Mouse (Mus musculus) intestine, postnatal 0 days (tissue): ENCODE results near the gene Abca1. TPM values are rescaled to one million over a fixed set of nuclear protein-coding genes. Genes with fewer than 3 reads are reported as not detected.

Experiments used
- ATAC-seq: fragments of 200-750 bp; cut with Nextera tagmentation; 2 replicates; pipeline ENCODE4 v1.8.0; 2017; ENCODE audit warnings: mild to moderate bottlenecking, moderate TSS enrichment, moderate library complexity
- H3K27ac ChIP-seq: fragments of 300-500 bp; sonication (generic); 2 replicates; pipeline ENCODE4 v1.5.1; 2014; ENCODE audit warnings: mild to moderate bottlenecking, low read depth, low read length, moderate library complexity
- H3K27me3 ChIP-seq: fragments of 300-500 bp; sonication (generic); replicated peaks from 2 replicates; pipeline ENCODE4 v1.6.1; 2014; ENCODE audit warnings: low read length, mixed read lengths; ENCODE audit not compliant: control insufficient read depth, insufficient read depth
- H3K36me3 ChIP-seq: fragments of 300-500 bp; sonication (generic); 2 replicates; pipeline ENCODE4 v1.6.1; 2014; ENCODE audit warnings: mild to moderate bottlenecking, moderate library complexity; ENCODE audit not compliant: control insufficient read depth, insufficient read depth
- H3K4me1 ChIP-seq: fragments of 300-500 bp; sonication (generic); replicated peaks from 2 replicates; pipeline ENCODE4 v1.6.1; 2014; ENCODE audit warnings: antibody characterized with exemption, low read length, mixed read lengths; ENCODE audit not compliant: control insufficient read depth, insufficient read depth
- H3K4me2 ChIP-seq: fragments of 300-500 bp; sonication (generic); replicated peaks from 2 replicates; pipeline ENCODE4 v1.6.1; 2014; ENCODE audit warnings: low read depth, mild to moderate bottlenecking, moderate library complexity
- H3K4me3 ChIP-seq: fragments of 300-500 bp; sonication (generic); 2 replicates; pipeline ENCODE4 v1.5.1; 2014; ENCODE audit warnings: low read depth, low read length
- H3K9ac ChIP-seq: fragments of 300-500 bp; sonication (generic); 2 replicates; pipeline ENCODE4 v1.6.1; 2014; ENCODE audit warnings: mild to moderate bottlenecking, low read depth, low read length
- H3K9me3 ChIP-seq: fragments of 300-500 bp; sonication (generic); 2 replicates; pipeline ENCODE4 v1.6.1; 2016; ENCODE audit warnings: mixed run types; ENCODE audit not compliant: control insufficient read depth
- CTCF ChIP-seq: sonication (generic); IDR thresholded peaks from 2 replicates; pipeline ENCODE4 v1.5.1; 2016; ENCODE audit warnings: low read depth, mild to moderate bottlenecking, control low read depth, antibody characterized with exemption, moderate library complexity
- WGBS: fragments of 180-500 bp; shearing (Covaris S2); extraction: QIAGEN DNeasy Blood & Tissue Kit; methylation state at CpG from one replicate; pipeline ENCODE4 v1.1.7; 2014; 5-methylcytosine and 5-hydroxymethylcytosine counted together
- polyA plus RNA-seq: library from polyadenylated mRNA; unstranded; fragments of >200 nt; fragmentation: Nextera tagmentation; extraction: Ambion mirVana; gene quantifications from 2 replicates; pipeline ENCODE4 v1.2.1, GENCODE M21; 2015

Abca1 gene
- polyA plus RNA-seq, 1 experiment from 2014 or later: 1.4 TPM

GRCm38 (mm10) chr4:53129716-53130301 is 29.9 kb downstream of the Abca1 start:
- no peak for TF ChIP-seq CTCF
- no peak for ATAC-seq
- peaks cover 22% of the 10 kb centered on the region for H3K36me3 ChIP-seq
- no peaks in the 10 kb centered on the region for H3K4me1 ChIP-seq
- no peak overlapping the region for H3K27ac ChIP-seq
- H3K9me3 ChIP-seq: no peaks in the 10 kb centered on the region
- no peak overlapping the region for H3K9ac ChIP-seq
- no peak overlapping the region for H3K4me2 ChIP-seq
- H3K27me3 ChIP-seq: no peaks in the 10 kb centered on the region
- WGBS: 63% methylated on average over 11 of the region's 11 CpGs
- H3K4me3 ChIP-seq: no peak overlapping the region

- 91% methylated on average over 5 of the region's 5 CpGs for WGBS
- no peak for TF ChIP-seq CTCF
- Histone ChIP-seq H3K27me3 (no peaks in the 10 kb centered on the region), H3K4me1 (no peaks in the 10 kb centered on the region), H3K4me3 (no peak overlapping the region), H3K36me3 (peaks cover 22% of the 10 kb centered on the region), H3K9ac (no peak overlapping the region), H3K27ac (no peak overlapping the region), H3K4me2 (no peak overlapping the region), H3K9me3 (no peaks in the 10 kb centered on the region)
- ATAC-seq: no peak
Measured at GRCm38 (mm10) chr4:53127266-53127665, 32.4 kb downstream of the Abca1 start.

GRCm38 (mm10) chr4:53126794-53127193 is 32.9 kb downstream of the Abca1 start:
- Histone ChIP-seq H3K4me1 (no peaks in the 10 kb centered on the region), H3K4me2 (no peak overlapping the region), H3K9me3 (no peaks in the 10 kb centered on the region), H3K27me3 (no peaks in the 10 kb centered on the region), H3K9ac (no peak overlapping the region), H3K36me3 (peaks cover 22% of the 10 kb centered on the region), H3K27ac (no peak overlapping the region), H3K4me3 (no peak overlapping the region)
- TF ChIP-seq CTCF: no peak
- 95% methylated on average over 7 of the region's 7 CpGs for WGBS
- no peak for ATAC-seq

GRCm38 (mm10) chr4:53124837-53125490 is 34.7 kb downstream of the Abca1 start:
- H3K36me3 ChIP-seq: peaks cover 16% of the 10 kb centered on the region
- no peak overlapping the region for H3K4me3 ChIP-seq
- H3K4me2 ChIP-seq: no peak overlapping the region
- no peaks in the 10 kb centered on the region; the same call in 1 of the 2 replicates for H3K4me1 ChIP-seq
- WGBS: 73% methylated on average over 10 of the region's 10 CpGs
- no peak for TF ChIP-seq CTCF
- no peak overlapping the region for H3K27ac ChIP-seq
- H3K9me3 ChIP-seq: no peaks in the 10 kb centered on the region
- no peak overlapping the region for H3K9ac ChIP-seq
- no peaks in the 10 kb centered on the region for H3K27me3 ChIP-seq
- no peak for ATAC-seq

- ATAC-seq: no peak
- no peak for TF ChIP-seq CTCF
- WGBS: 88% methylated on average over 3 of the region's 3 CpGs
- Histone ChIP-seq H3K27me3 (no peaks in the 10 kb centered on the region), H3K36me3 (peaks cover 6% of the 10 kb centered on the region), H3K4me3 (no peak overlapping the region), H3K4me2 (no peak overlapping the region), H3K9me3 (no peaks in the 10 kb centered on the region), H3K9ac (no peak overlapping the region), H3K4me1 (no peaks in the 10 kb centered on the region; the same call in 1 of the 2 replicates), H3K27ac (no peak overlapping the region)
Measured at GRCm38 (mm10) chr4:53122310-53122709, 37.4 kb downstream of the Abca1 start.

- no peak overlapping the region for H3K4me3 ChIP-seq
- WGBS: 66% methylated on average over 7 of the region's 7 CpGs
Measured at GRCm38 (mm10) chr4:53121516-53122227, 38.0 kb downstream of the Abca1 start.

More at GRCm38 (mm10) chr4:53121516-53122227, 38.0 kb downstream of the Abca1 start:
- no peak for TF ChIP-seq CTCF
- no peaks in the 10 kb centered on the region for H3K27me3 ChIP-seq
- H3K9me3 ChIP-seq: no peaks in the 10 kb centered on the region
- no peak overlapping the region for H3K27ac ChIP-seq
- no peak for ATAC-seq
- peaks cover 2% of the 10 kb centered on the region for H3K36me3 ChIP-seq
- H3K4me2 ChIP-seq: no peak overlapping the region
- H3K4me1 ChIP-seq: no peaks in the 10 kb centered on the region; the same call in 1 of the 2 replicates
- no peak overlapping the region for H3K9ac ChIP-seq
